Mouse (Mus musculus) adrenal gland, adult 18-20 months (tissue): ENCODE measurements around the gene Cdkn1a. TPM values are rescaled to one million over a fixed set of nuclear protein-coding genes. Genes with fewer than 3 reads are reported as not detected.

ENCODE experiments used
- DNase-seq, 2 experiments: peaks; one replicate each; pipeline ENCODE4 v3.0.0; 2021 to 2022; ENCODE audit warnings: low spot score in 2 of 2
- total RNA-seq, 2 experiments: library from RNA; stranded (reverse); gene quantifications; 1 replicate in 1 of 2; 2 replicates in 1 of 2; pipeline ENCODE4 v1.2.3; 2021

The Cdkn1a gene
- total RNA-seq, 2 experiments from 2014 or later = 100 to 128 TPM

- DNase-seq = peak in 1 of 2 experiments; percentile 15
Measured at GRCm38 (mm10) chr17:29113591-29114352, 23.0 kb downstream of the Cdkn1a start, which contains the start of gene Rab44. Gene Rab44 (plus strand): TSS chr17:29114145.

GRCm38 (mm10) chr17:29116023-29116422 lies 25.2 kb downstream of the Cdkn1a start:
- DNase-seq = peak in 1 of 2 experiments; percentile 12

- DNase-seq = peak in 1 of 2 experiments; percentile 10
Measured at GRCm38 (mm10) chr17:29117006-29117648, 26.4 kb downstream of the Cdkn1a start.

GRCm38 (mm10) chr17:29118057-29118456 lies 27.3 kb downstream of the Cdkn1a start:
- peak in 1 of 2 experiments; percentile 11 for DNase-seq

GRCm38 (mm10) chr17:29120666-29121065 lies 29.9 kb downstream of the Cdkn1a start:
- peak in 1 of 2 experiments; percentile 26 for DNase-seq

GRCm38 (mm10) chr17:29122817-29123216 lies 32.0 kb downstream of the Cdkn1a start:
- DNase-seq = peak; percentile 31 to 47

- peak in 1 of 2 experiments; percentile 10 for DNase-seq
Measured at GRCm38 (mm10) chr17:29123578-29124174, 32.9 kb downstream of the Cdkn1a start.

GRCm38 (mm10) chr17:29126561-29126960 lies 35.8 kb downstream of the Cdkn1a start:
- DNase-seq = no peak

GRCm38 (mm10) chr17:29129341-29129740 lies 38.6 kb downstream of the Cdkn1a start:
- no peak for DNase-seq

- DNase-seq = no peak
Measured at GRCm38 (mm10) chr17:29135066-29135465, 44.3 kb downstream of the Cdkn1a start.

GRCm38 (mm10) chr17:29136236-29136635 lies 45.5 kb downstream of the Cdkn1a start:
- DNase-seq = peak; percentile 35 to 48

GRCm38 (mm10) chr17:29137906-29138305 lies 47.1 kb downstream of the Cdkn1a start:
- no peak for DNase-seq

- DNase-seq = no peak
Measured at GRCm38 (mm10) chr17:29141577-29141976, 50.8 kb downstream of the Cdkn1a start.

- no peak for DNase-seq
Measured at GRCm38 (mm10) chr17:29143266-29143665, 52.5 kb downstream of the Cdkn1a start.

GRCm38 (mm10) chr17:29145101-29145500 lies 54.3 kb downstream of the Cdkn1a start:
- no peak for DNase-seq

- no peak for DNase-seq
Measured at GRCm38 (mm10) chr17:29147273-29147672, 56.5 kb downstream of the Cdkn1a start.

GRCm38 (mm10) chr17:29147773-29148172 lies 57.0 kb downstream of the Cdkn1a start:
- DNase-seq = no peak

- DNase-seq = no peak
Measured at GRCm38 (mm10) chr17:29149766-29150165, 59.0 kb downstream of the Cdkn1a start.
